17 mouse cellular contexts compared by ENCODE assay signal in genomic region chr1:154993927-154994856, GRCm38 (mm10).
DNase-seq lines count a peak whose midpoint lies in the region; ATAC-seq lines count a peak whose summit lies in the region.
"Had no signal": no experiment of that assay in that cellular context is flagged by ENCODE, and none has a peak within 500 bp of the region (broad histone marks: within the 10 kb centered on the region; RNA-seq: fewer than 3 reads in every experiment).

No protein-coding gene starts in this region.

- H3K4me2 ChIP-seq in midbrain, embryonic 13.5 days (replicated peaks): no peak overlapping the region
- no peak overlapping the region for H3K4me2 ChIP-seq in midbrain, embryonic 11.5 days
- no peak overlapping the region for H3K4me2 ChIP-seq in forebrain, embryonic 16.5 days (ENCODE audit: low read length)
- H3K4me2 ChIP-seq in hindbrain, embryonic 16.5 days (ENCODE audit: low read length): no peak overlapping the region
- H3K4me2 ChIP-seq in neural tube, embryonic 14.5 days (ENCODE audit: low read depth, low read length): no peak overlapping the region
- H3K4me2 ChIP-seq: liver, embryonic 12.5 days; lung, embryonic 15.5 days; stomach, embryonic 15.5 days had no signal

- H3K27me3 ChIP-seq in midbrain, embryonic 13.5 days: no peaks in the 10 kb centered on the region
- no peaks in the 10 kb centered on the region for H3K27me3 ChIP-seq in midbrain, embryonic 11.5 days (ENCODE audit: control insufficient read depth, insufficient read depth, low read length)
- no peaks in the 10 kb centered on the region for H3K27me3 ChIP-seq in forebrain, embryonic 16.5 days (replicated peaks; ENCODE audit: control insufficient read depth, insufficient read depth, low read length)
- no peaks in the 10 kb centered on the region for H3K27me3 ChIP-seq in hindbrain, embryonic 16.5 days (replicated peaks; ENCODE audit: control insufficient read depth, insufficient read depth, low read length)
- no peaks in the 10 kb centered on the region for H3K27me3 ChIP-seq in neural tube, embryonic 14.5 days (ENCODE audit: control insufficient read depth, insufficient read depth, low read length)
- H3K27me3 ChIP-seq: liver, embryonic 12.5 days; lung, embryonic 15.5 days; stomach, embryonic 15.5 days had no signal

- WGBS in midbrain, embryonic 13.5 days: 64% methylated on average over 21 of the region's 21 CpGs
- WGBS in midbrain, embryonic 11.5 days: 82% methylated on average over 21 of the region's 21 CpGs
- WGBS in forebrain, embryonic 16.5 days: 72% methylated on average over 21 of the region's 21 CpGs
- 50% methylated on average over 21 of the region's 21 CpGs for whole genome bisulfite sequencing in hindbrain, embryonic 16.5 days
- WGBS in neural tube, embryonic 14.5 days: 48% methylated on average over 21 of the region's 21 CpGs

- H3K27ac ChIP-seq in midbrain, embryonic 13.5 days: 0 out of 2 replicates have a peak overlapping the region, but pooled peaks have one; percentile 6
- no peak overlapping the region for H3K27ac ChIP-seq in midbrain, embryonic 11.5 days (ENCODE audit: low read depth, low read length)
- H3K27ac ChIP-seq in forebrain, embryonic 16.5 days (ENCODE audit: low read length): no peak overlapping the region
- no peak overlapping the region; the same call in 1 of the 2 replicates for H3K27ac ChIP-seq in hindbrain, embryonic 16.5 days (ENCODE audit: low read depth, low read length)
- 0 out of 2 replicates have a peak overlapping the region, but pooled peaks have one; percentile 52 for H3K27ac ChIP-seq in neural tube, embryonic 14.5 days (ENCODE audit: low read depth, low read length)
- H3K27ac ChIP-seq: heart, adult 2 months; liver, embryonic 12.5 days; lung, embryonic 15.5 days; macrophage; stomach, embryonic 15.5 days had no signal

- no peak for DNase-seq in midbrain, embryonic 11.5 days (ENCODE audit: low spot score, missing footprints)
- DNase-seq in ovary, postnatal 36 days (ENCODE audit: low spot score): no peak
- DNase-seq in thymus, postnatal 0 days (ENCODE audit: low spot score): no peak
- DNase-seq: cerebellum, adult 9-11 months; gastrocnemius, postnatal 14 days; heart, adult 2 months; heart, postnatal 10 days; right cerebral cortex, postnatal 14 days; thymus, postnatal 14 days had no signal

- ATAC-seq in midbrain, embryonic 13.5 days: peak; percentile 63
- no peak for ATAC-seq in midbrain, embryonic 11.5 days (ENCODE audit: low FRiP score)
- peak; percentile 65; the same call in 1 of the 2 replicates for ATAC-seq in forebrain, embryonic 16.5 days
- ATAC-seq in hindbrain, embryonic 16.5 days: peak; percentile 73
- ATAC-seq in neural tube, embryonic 14.5 days (ENCODE audit: low read depth): peak; percentile 69; the same call in 1 of the 2 replicates
- ATAC-seq: liver, embryonic 12.5 days had no signal

- H3K9me3 ChIP-seq in midbrain, embryonic 13.5 days: no peaks in the 10 kb centered on the region
- H3K9me3 ChIP-seq in midbrain, embryonic 11.5 days (ENCODE audit: control insufficient read depth, low read length): no peaks in the 10 kb centered on the region
- H3K9me3 ChIP-seq in forebrain, embryonic 16.5 days (ENCODE audit: control insufficient read depth, low read length): no peaks in the 10 kb centered on the region
- no peaks in the 10 kb centered on the region for H3K9me3 ChIP-seq in hindbrain, embryonic 16.5 days (ENCODE audit: control insufficient read depth, low read length)
- H3K9me3 ChIP-seq in neural tube, embryonic 14.5 days (ENCODE audit: control insufficient read depth, low read length): no peaks in the 10 kb centered on the region
- H3K9me3 ChIP-seq: liver, embryonic 12.5 days; lung, embryonic 15.5 days; stomach, embryonic 15.5 days had no signal

- H3K4me1 ChIP-seq in midbrain, embryonic 13.5 days (replicated peaks): peaks cover 20% of the 10 kb centered on the region
- H3K4me1 ChIP-seq in midbrain, embryonic 11.5 days (ENCODE audit: control insufficient read depth, insufficient read depth, low read length): peaks cover 6% of the 10 kb centered on the region
- H3K4me1 ChIP-seq in forebrain, embryonic 16.5 days (replicated peaks; ENCODE audit: control insufficient read depth, insufficient read depth, low read length): peaks cover 19% of the 10 kb centered on the region
- H3K4me1 ChIP-seq in hindbrain, embryonic 16.5 days (ENCODE audit: control insufficient read depth, insufficient read depth, low read depth, low read length): peaks cover 9% of the 10 kb centered on the region
- H3K4me1 ChIP-seq in neural tube, embryonic 14.5 days (ENCODE audit: control insufficient read depth, insufficient read depth, low read length): 0 out of 2 replicates have a peak, but pooled peaks cover 3% of the 10 kb centered on the region
- H3K4me1 ChIP-seq: liver, embryonic 12.5 days; lung, embryonic 15.5 days; stomach, embryonic 15.5 days had no signal

- no peaks in the 10 kb centered on the region for H3K36me3 ChIP-seq in midbrain, embryonic 13.5 days
- no peaks in the 10 kb centered on the region for H3K36me3 ChIP-seq in midbrain, embryonic 11.5 days (ENCODE audit: control insufficient read depth, insufficient read depth, low read length)
- H3K36me3 ChIP-seq in forebrain, embryonic 16.5 days (ENCODE audit: control insufficient read depth, insufficient read depth): no peaks in the 10 kb centered on the region
- no peaks in the 10 kb centered on the region for H3K36me3 ChIP-seq in hindbrain, embryonic 16.5 days (ENCODE audit: control insufficient read depth, insufficient read depth, low read length)
- no peaks in the 10 kb centered on the region for H3K36me3 ChIP-seq in neural tube, embryonic 14.5 days (ENCODE audit: control insufficient read depth, insufficient read depth, low read length)
- H3K36me3 ChIP-seq: liver, embryonic 12.5 days; lung, embryonic 15.5 days; stomach, embryonic 15.5 days had no signal

- no peak overlapping the region for H3K4me3 ChIP-seq in midbrain, embryonic 13.5 days (replicated peaks)
- no peak overlapping the region for H3K4me3 ChIP-seq in midbrain, embryonic 11.5 days (ENCODE audit: low read depth, low read length)
- no peak overlapping the region for H3K4me3 ChIP-seq in forebrain, embryonic 16.5 days (replicated peaks; ENCODE audit: low read length)
- no peak overlapping the region for H3K4me3 ChIP-seq in hindbrain, embryonic 16.5 days (ENCODE audit: low read length)
- no peak overlapping the region for H3K4me3 ChIP-seq in neural tube, embryonic 14.5 days (ENCODE audit: low read depth, low read length)
- H3K4me3 ChIP-seq: heart, adult 2 months; liver, embryonic 12.5 days; lung, embryonic 15.5 days; stomach, embryonic 15.5 days had no signal

- H3K9ac ChIP-seq in midbrain, embryonic 13.5 days (replicated peaks): no peak overlapping the region
- H3K9ac ChIP-seq in midbrain, embryonic 11.5 days (ENCODE audit: low read length): no peak overlapping the region
- H3K9ac ChIP-seq in forebrain, embryonic 16.5 days (replicated peaks; ENCODE audit: low read depth, low read length): no peak overlapping the region
- no peak overlapping the region for H3K9ac ChIP-seq in hindbrain, embryonic 16.5 days (ENCODE audit: low read depth, low read length)
- no peak overlapping the region for H3K9ac ChIP-seq in neural tube, embryonic 14.5 days (replicated peaks; ENCODE audit: low read depth, low read length)
- H3K9ac ChIP-seq: liver, embryonic 12.5 days; lung, embryonic 15.5 days; stomach, embryonic 15.5 days had no signal

Comparison
In these comparisons a context has a peak if more than half of its experiments do, and no peak if none do; other contexts are left out.
1. H3K27ac ChIP-seq: peak in midbrain, embryonic 13.5 days (single experiment) and neural tube, embryonic 14.5 days (single experiment); none in midbrain, embryonic 11.5 days (single experiment), forebrain, embryonic 16.5 days (single experiment) and hindbrain, embryonic 16.5 days (single experiment).